Mouse (Mus musculus): ENCODE measurements around the gene Rbx1. TPM values are rescaled to one million over a fixed set of nuclear protein-coding genes. Genes with fewer than 3 reads are reported as not detected.

Rbx1 gene
- total RNA-seq, 2 experiments from 2014 or later = 52.0 to 65.4 TPM

Other genes starting within 250 kb of the Rbx1 start
- gene Mchr1, start 230.8 kb upstream of the Rbx1 start, total RNA-seq (2015; ENCODE audit: low replicate concordance) = not detected in 2 replicates
- not detected in 2 replicates for gene Mchr1, start 230.8 kb upstream of the Rbx1 start, total RNA-seq (2017; ENCODE audit: low replicate concordance)
- gene Slc25a17, start 105.5 kb upstream of the Rbx1 start, total RNA-seq (2015; ENCODE audit: low replicate concordance) = 18.0 and 36.0 TPM in 2 replicates
- gene Slc25a17, start 105.5 kb upstream of the Rbx1 start, total RNA-seq (2017; ENCODE audit: low replicate concordance) = 17.8 and 35.9 TPM in 2 replicates
- 22.7 and 30.6 TPM in 2 replicates for gene St13, start 66.2 kb upstream of the Rbx1 start, total RNA-seq (2015; ENCODE audit: low replicate concordance)
- gene St13, start 66.2 kb upstream of the Rbx1 start, total RNA-seq (2017; ENCODE audit: low replicate concordance) = 34.4 and 46.5 TPM in 2 replicates
- 12.6 and 16.9 TPM in 2 replicates for gene Xpnpep3, start 66.2 kb upstream of the Rbx1 start, total RNA-seq (2015; ENCODE audit: low replicate concordance)
- gene Xpnpep3, start 66.2 kb upstream of the Rbx1 start, total RNA-seq (2017; ENCODE audit: low replicate concordance) = 8.6 and 20.8 TPM in 2 replicates
- gene Dnajb7, start 58.0 kb upstream of the Rbx1 start, total RNA-seq (2015; ENCODE audit: low replicate concordance) = not detected in 2 replicates
- not detected in 2 replicates for gene Dnajb7, start 58.0 kb upstream of the Rbx1 start, total RNA-seq (2017; ENCODE audit: low replicate concordance)
- 135 and 137 TPM in 2 replicates for gene Ep300, start 119.1 kb downstream of the Rbx1 start, total RNA-seq (2015; ENCODE audit: low replicate concordance)
- gene Ep300, start 119.1 kb downstream of the Rbx1 start, total RNA-seq (2017; ENCODE audit: low replicate concordance) = 81.7 and 111 TPM in 2 replicates
- 6.1 and 10.9 TPM in 2 replicates for gene L3mbtl2, start 197.6 kb downstream of the Rbx1 start, total RNA-seq (2015; ENCODE audit: low replicate concordance)
- gene L3mbtl2, start 197.6 kb downstream of the Rbx1 start, total RNA-seq (2017; ENCODE audit: low replicate concordance) = 10.4 and 30.9 TPM in 2 replicates
- gene Chadl, start 231.0 kb downstream of the Rbx1 start, total RNA-seq (2015; ENCODE audit: low replicate concordance) = not detected in 2 replicates
- gene Chadl, start 231.0 kb downstream of the Rbx1 start, total RNA-seq (2017; ENCODE audit: low replicate concordance) = not detected in 2 replicates

Data from erythroid progenitor cell, adult 5-6 weeks (primary cell).